Mouse (Mus musculus) liver, embryonic 15.5 days (tissue): ENCODE results near the gene Ehmt1. TPM values are rescaled to one million over a fixed set of nuclear protein-coding genes. Genes with fewer than 3 reads are reported as not detected.

ENCODE experiments used
- ATAC-seq: fragments of 200-750 bp; cut with Nextera tagmentation; 2 replicates; pipeline ENCODE4 v1.8.0; 2017; ENCODE audit warnings: moderate number of reproducible peaks, mild to moderate bottlenecking, moderate library complexity; ENCODE audit not compliant: insufficient read depth
- H3K27ac ChIP-seq: fragments of 300-500 bp; sonication (generic); replicated peaks from 2 replicates; pipeline ENCODE4 v1.5.1; 2015; ENCODE audit warnings: mild to moderate bottlenecking, inconsistent platforms
- H3K27me3 ChIP-seq: fragments of 300-500 bp; sonication (generic); 2 replicates; pipeline ENCODE4 v1.6.1; 2015; ENCODE audit warnings: mild to moderate bottlenecking, inconsistent platforms
- H3K36me3 ChIP-seq: fragments of 300-500 bp; sonication (generic); replicated peaks from 2 replicates; pipeline ENCODE4 v1.6.1; 2015; ENCODE audit warnings: moderate library complexity, mild to moderate bottlenecking, inconsistent platforms
- H3K4me1 ChIP-seq: fragments of 300-500 bp; sonication (generic); replicated peaks from 2 replicates; pipeline ENCODE4 v1.6.1; 2015; ENCODE audit warnings: inconsistent platforms
- H3K4me2 ChIP-seq: fragments of 300-500 bp; sonication (generic); 2 replicates; pipeline ENCODE4 v1.6.1; 2015; ENCODE audit warnings: moderate library complexity, mild to moderate bottlenecking, inconsistent platforms
- H3K4me3 ChIP-seq: fragments of 300-500 bp; sonication (generic); replicated peaks from 2 replicates; pipeline ENCODE4 v1.5.1; 2015; ENCODE audit warnings: mild to moderate bottlenecking, inconsistent platforms
- H3K9ac ChIP-seq: fragments of 300-500 bp; sonication (generic); 2 replicates; pipeline ENCODE4 v1.6.1; 2015; ENCODE audit warnings: moderate library complexity, mild to moderate bottlenecking, inconsistent platforms
- H3K9me3 ChIP-seq: fragments of 300-500 bp; sonication (generic); replicated peaks from 2 replicates; pipeline ENCODE4 v1.6.1; 2016; ENCODE audit warnings: inconsistent platforms
- WGBS: fragments of 180-500 bp; shearing (Covaris S2); methylation state at CpG from one replicate; pipeline ENCODE4 v1.1.7; 2015; ENCODE audit warnings: mixed read lengths; ENCODE audit not compliant: insufficient replicate concordance; 5-methylcytosine and 5-hydroxymethylcytosine counted together
- polyA plus RNA-seq: library from polyadenylated mRNA; unstranded; fragments of >200 nt; fragmentation: Nextera tagmentation; extraction: Ambion mirVana; gene quantifications from 2 replicates; pipeline ENCODE4 v1.2.1, GENCODE M21; 2015

Ehmt1 gene
- polyA plus RNA-seq, 1 experiment from 2014 or later, result 13.4 TPM

DNA sequence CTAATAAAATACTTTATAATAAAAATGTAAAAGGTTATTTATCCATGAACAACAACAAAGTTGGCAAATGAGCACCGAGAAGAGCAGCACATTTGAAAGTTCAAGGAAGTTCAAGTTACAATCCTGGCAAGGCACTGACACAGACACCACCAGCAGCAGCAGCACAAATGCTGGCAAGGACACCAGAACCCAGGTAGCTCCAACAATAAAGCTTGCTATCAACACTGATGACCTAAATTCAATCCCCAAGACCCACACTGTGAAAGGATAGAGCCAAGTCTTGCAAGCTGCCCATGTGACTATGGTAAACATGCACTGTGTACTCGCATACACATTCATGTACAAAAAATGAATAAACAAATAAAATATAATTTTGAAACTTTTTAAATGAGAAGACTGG is 38.7 kb downstream of the Ehmt1 start:
- no peak overlapping the region for H3K4me3 ChIP-seq
- no peaks in the 10 kb centered on the region for H3K9me3 ChIP-seq
- H3K27ac ChIP-seq, result no peak overlapping the region
- ATAC-seq, result no peak
- no peak overlapping the region for H3K4me2 ChIP-seq
- WGBS, result 66% methylated on average over 2 of the region's 2 CpGs
- no peaks in the 10 kb centered on the region for H3K27me3 ChIP-seq
- peaks cover 39% of the 10 kb centered on the region for H3K36me3 ChIP-seq
- no peaks in the 10 kb centered on the region for H3K4me1 ChIP-seq
- H3K9ac ChIP-seq, result no peak overlapping the region

DNA sequence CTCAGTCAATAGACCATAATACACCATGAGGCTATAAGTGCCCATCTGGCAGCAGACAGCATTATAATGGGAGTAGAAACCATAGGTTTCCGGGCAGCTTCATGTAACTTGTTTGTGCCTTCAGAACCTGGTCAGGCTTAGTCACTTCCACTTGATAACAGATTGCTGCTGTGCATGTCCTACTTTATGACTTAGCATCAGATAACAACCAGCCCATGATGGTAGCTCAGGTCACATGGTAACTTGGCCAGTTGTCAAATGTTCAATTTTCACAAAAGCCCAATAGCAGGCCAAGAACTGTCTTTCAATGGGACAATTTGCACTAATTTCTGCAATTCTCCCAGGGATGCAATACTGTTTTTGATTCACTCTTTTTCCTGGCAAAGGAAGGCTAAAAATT is 48.5 kb downstream of the Ehmt1 start:
- Histone ChIP-seq H3K4me3 (no peak overlapping the region), H3K27ac (no peak overlapping the region), H3K4me2 (no peak overlapping the region), H3K27me3 (no peaks in the 10 kb centered on the region), H3K36me3 (peaks cover 40% of the 10 kb centered on the region), H3K9ac (no peak overlapping the region), H3K4me1 (no peaks in the 10 kb centered on the region), H3K9me3 (no peaks in the 10 kb centered on the region)
- no peak for ATAC-seq
- WGBS, result 81% methylated on average over 1 of the region's 1 CpGs

DNA sequence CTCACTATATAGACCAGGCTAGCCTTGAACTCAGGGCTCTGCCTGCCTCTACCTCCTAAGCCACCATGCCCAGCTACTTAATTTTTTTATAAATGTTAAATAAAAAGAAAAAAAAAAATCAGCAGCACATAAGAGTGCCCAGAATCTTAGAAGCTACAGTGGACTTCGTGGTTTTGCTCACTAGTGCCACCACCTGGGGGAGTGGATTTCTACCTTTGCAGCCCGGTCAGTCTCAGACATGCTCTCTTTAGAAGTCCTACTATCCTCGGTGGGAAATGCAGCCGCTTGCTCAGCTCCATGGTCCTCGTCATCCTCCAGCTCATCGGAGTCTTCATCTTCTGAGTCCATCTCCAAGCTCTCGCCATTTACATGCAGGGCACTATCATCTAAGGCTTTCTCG is 56.4 kb downstream of the Ehmt1 start:
- Histone ChIP-seq H3K4me1 (no peaks in the 10 kb centered on the region), H3K4me3 (no peak overlapping the region), H3K27ac (no peak overlapping the region), H3K9ac (no peak overlapping the region), H3K36me3 (peaks cover 30% of the 10 kb centered on the region), H3K27me3 (no peaks in the 10 kb centered on the region), H3K4me2 (no peak overlapping the region), H3K9me3 (no peaks in the 10 kb centered on the region)
- WGBS, result 81% methylated on average over 8 of the region's 8 CpGs
- ATAC-seq, result no peak

DNA sequence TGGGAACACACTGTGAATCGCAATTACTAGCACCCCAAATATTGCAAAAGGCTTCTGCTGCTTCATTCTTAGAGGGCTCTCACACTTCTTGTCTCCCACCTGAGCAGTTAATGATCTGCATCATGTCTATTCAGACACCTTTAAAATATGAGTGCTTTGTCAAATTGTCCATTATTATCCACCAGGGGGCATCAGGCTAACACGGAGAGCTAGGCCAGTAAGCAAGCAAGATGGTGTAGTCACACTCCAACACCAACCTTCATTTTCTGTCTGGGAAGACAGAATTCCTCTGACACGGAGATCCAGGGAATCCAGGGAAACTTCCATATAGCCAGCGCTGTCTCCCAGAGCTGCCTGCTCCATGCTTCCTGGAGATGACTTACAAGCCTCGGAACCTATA is 67.0 kb downstream of the Ehmt1 start:
- H3K27me3 ChIP-seq, result no peaks in the 10 kb centered on the region
- ATAC-seq, result no peak
- peaks cover 71% of the 10 kb centered on the region for H3K36me3 ChIP-seq
- no peak overlapping the region for H3K4me2 ChIP-seq
- H3K4me3 ChIP-seq, result no peak overlapping the region
- no peaks in the 10 kb centered on the region for H3K9me3 ChIP-seq
- H3K4me1 ChIP-seq, result no peaks in the 10 kb centered on the region
- 64% methylated on average over 5 of the region's 5 CpGs for WGBS
- H3K27ac ChIP-seq, result no peak overlapping the region
- H3K9ac ChIP-seq, result no peak overlapping the region

DNA sequence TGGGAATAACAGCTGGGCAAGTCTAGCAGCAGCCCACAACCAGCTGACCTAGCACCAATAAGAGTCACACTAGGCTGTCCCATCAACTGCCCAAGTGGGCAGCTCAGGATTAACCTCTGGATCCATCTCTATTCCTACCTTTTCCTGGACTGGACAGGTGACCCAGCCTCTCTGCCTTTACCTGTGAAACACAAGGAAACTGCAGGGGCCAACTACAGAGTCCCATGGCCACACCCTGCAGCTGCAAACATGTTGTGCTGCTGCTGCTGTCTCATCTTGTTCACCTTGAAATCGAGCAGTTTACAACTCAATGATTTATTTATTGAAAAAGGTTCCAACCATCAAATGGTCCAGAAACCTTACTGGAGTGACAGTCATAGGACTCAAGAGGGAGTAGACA is 72.9 kb downstream of the Ehmt1 start:
- ATAC-seq, result no peak
- Histone ChIP-seq H3K27me3 (no peaks in the 10 kb centered on the region), H3K36me3 (peaks cover 41% of the 10 kb centered on the region), H3K4me1 (no peaks in the 10 kb centered on the region), H3K4me2 (no peak overlapping the region), H3K4me3 (no peak overlapping the region), H3K9me3 (no peaks in the 10 kb centered on the region), H3K27ac (no peak overlapping the region), H3K9ac (no peak overlapping the region)
- 63% methylated on average over 1 of the region's 1 CpGs for WGBS

DNA sequence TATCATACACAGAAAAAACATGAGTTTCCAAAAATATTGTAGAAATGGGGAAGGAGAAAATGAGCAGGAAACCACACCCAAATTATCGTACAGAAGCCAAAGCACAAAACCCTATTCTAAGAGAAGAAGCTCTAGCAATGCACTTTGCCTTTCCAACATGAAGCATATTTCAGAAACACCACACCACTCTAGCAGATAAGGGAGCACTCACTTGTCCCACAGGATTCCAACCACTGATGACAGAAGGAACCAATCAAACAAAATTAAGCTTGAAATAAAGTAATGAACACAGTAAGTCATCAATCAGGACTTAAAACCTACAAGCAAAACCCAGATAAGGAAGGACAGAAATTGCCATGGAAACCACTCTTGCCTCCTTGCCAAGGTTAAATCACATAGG is 74.2 kb downstream of the Ehmt1 start:
- Histone ChIP-seq H3K9ac (no peak overlapping the region), H3K9me3 (no peaks in the 10 kb centered on the region), H3K36me3 (peaks cover 40% of the 10 kb centered on the region), H3K4me3 (no peak overlapping the region), H3K4me1 (no peaks in the 10 kb centered on the region), H3K27me3 (no peaks in the 10 kb centered on the region), H3K4me2 (no peak overlapping the region), H3K27ac (no peak overlapping the region)
- no peak for ATAC-seq
- 16% methylated on average over 1 of the region's 1 CpGs for WGBS

DNA sequence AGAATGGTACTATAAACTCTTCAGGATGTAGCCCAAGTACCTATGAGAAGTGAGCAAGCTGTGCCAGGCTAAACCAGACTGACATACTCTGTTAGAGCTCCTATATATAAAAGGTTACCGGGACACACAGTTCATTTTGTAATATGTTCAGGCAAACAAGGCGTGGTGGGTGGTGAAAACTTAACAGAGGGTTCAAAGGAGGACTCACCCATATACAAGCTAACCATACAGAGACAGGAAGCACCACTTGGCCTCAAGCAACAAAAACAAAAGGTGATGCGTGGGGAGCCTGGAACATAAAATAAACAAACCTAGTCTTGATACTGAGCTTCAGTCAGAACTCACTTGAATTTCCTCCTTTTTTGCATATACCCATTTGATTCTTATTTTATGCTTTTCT is 88.8 kb downstream of the Ehmt1 start:
- Histone ChIP-seq H3K27me3 (no peaks in the 10 kb centered on the region), H3K27ac (no peak overlapping the region), H3K4me2 (no peak overlapping the region), H3K9me3 (no peaks in the 10 kb centered on the region), H3K36me3 (peaks cover 42% of the 10 kb centered on the region), H3K4me1 (no peaks in the 10 kb centered on the region), H3K4me3 (no peak overlapping the region), H3K9ac (no peak overlapping the region)
- 74% methylated on average over 3 of the region's 3 CpGs for WGBS
- ATAC-seq, result no peak

DNA sequence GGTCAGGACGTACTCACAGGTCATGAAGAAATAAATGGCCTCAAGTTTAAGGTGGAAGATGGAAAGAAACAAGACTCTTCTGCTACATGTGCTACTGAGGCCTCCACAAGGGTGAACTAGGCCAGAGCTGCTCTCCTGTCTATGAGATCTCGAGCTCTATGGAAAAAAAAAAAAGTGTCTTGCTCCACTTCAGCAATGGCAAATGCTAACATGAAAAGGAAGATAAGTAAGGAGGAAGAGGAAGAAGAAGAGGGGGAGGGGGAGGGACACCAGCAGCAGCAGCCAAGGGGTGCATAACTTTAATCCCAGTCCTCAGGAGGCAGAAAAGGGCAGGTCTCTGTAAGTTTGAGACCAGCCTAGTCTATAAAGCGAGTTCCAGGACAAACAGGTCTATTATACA is 109.7 kb downstream of the Ehmt1 start:
- H3K4me1 ChIP-seq, result 0 out of 2 replicates have a peak, but pooled peaks cover 2% of the 10 kb centered on the region
- H3K27me3 ChIP-seq, result no peaks in the 10 kb centered on the region
- H3K9me3 ChIP-seq, result no peaks in the 10 kb centered on the region
- H3K4me2 ChIP-seq, result no peak overlapping the region
- peaks cover 64% of the 10 kb centered on the region for H3K36me3 ChIP-seq
- H3K27ac ChIP-seq, result no peak overlapping the region
- 53% methylated on average over 3 of the region's 3 CpGs for WGBS
- no peak overlapping the region for H3K4me3 ChIP-seq
- H3K9ac ChIP-seq, result no peak overlapping the region
- no peak for ATAC-seq

DNA sequence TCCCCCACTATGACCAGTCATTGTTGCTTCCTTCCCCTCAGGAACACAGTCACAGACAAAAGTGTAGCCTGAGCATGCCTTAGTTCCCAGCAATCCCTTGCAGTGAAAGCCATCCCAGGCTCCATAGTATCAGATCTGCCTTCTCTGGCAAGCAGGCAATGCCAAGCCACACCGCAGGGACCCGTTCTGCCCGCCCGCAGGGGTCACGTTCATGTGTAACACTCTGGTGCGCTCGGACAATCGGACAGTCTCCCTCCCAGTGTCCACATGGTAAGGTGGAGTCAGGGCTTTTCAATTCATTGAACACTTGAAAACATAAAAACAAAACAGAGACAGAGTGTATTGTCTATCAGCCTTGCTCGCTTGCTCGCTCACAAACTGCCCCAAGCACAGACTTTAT is 111.7 kb downstream of the Ehmt1 start:
- Histone ChIP-seq H3K4me1 (0 out of 2 replicates have a peak, but pooled peaks cover 2% of the 10 kb centered on the region), H3K4me2 (no peak overlapping the region), H3K4me3 (no peak overlapping the region), H3K9ac (no peak overlapping the region), H3K9me3 (no peaks in the 10 kb centered on the region), H3K27ac (no peak overlapping the region), H3K27me3 (no peaks in the 10 kb centered on the region), H3K36me3 (peaks cover 68% of the 10 kb centered on the region)
- ATAC-seq, result no peak
- WGBS, result 89% methylated on average over 10 of the region's 10 CpGs

DNA sequence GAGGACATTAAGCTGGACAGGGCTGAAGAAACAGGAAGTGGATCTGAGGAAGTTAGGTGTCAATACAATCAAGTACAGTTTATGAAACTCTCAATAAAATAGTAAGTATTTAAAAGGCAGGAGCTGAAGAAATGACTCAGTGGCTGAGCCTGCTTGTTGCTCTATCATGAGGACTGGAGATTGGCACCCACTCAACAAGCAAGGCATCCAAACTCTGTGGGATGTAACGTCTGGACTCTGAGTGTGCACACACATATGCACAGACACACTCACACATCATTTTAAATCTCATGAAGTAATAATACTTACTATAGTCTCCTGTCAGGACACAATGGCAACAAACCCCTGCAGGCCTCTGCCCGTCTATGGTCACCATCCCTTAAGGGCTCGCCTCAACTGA is 112.4 kb downstream of the Ehmt1 start:
- peaks cover 67% of the 10 kb centered on the region for H3K36me3 ChIP-seq
- H3K9ac ChIP-seq, result no peak overlapping the region
- 0 out of 2 replicates have a peak, but pooled peaks cover 2% of the 10 kb centered on the region for H3K4me1 ChIP-seq
- H3K4me2 ChIP-seq, result no peak overlapping the region
- no peaks in the 10 kb centered on the region for H3K27me3 ChIP-seq
- ATAC-seq, result no peak
- 78% methylated on average over 3 of the region's 3 CpGs for WGBS
- H3K4me3 ChIP-seq, result no peak overlapping the region
- no peak overlapping the region for H3K27ac ChIP-seq
- H3K9me3 ChIP-seq, result no peaks in the 10 kb centered on the region

DNA sequence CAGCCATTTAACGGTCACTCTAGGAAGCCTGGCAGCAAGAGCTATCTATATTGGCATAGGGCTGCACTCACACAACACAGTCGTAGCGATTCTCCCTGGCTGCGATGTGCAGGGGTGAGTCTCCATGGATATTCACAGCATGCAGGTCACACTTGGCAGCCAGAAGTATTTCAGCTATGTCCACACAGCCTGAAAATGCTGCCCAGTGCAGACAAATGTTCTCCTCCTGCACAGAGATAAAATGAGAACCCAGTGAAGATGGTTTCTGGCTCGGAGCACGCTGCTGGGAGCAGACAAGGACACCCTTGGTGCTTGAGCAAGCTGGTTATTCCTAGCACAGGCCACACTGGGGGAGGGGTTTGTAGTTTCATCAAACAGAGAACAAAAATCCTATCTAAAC is 113.3 kb downstream of the Ehmt1 start:
- H3K9me3 ChIP-seq, result no peaks in the 10 kb centered on the region
- H3K4me3 ChIP-seq, result no peak overlapping the region
- no peak overlapping the region for H3K4me2 ChIP-seq
- H3K36me3 ChIP-seq, result peaks cover 76% of the 10 kb centered on the region
- WGBS, result 81% methylated on average over 6 of the region's 6 CpGs
- no peaks in the 10 kb centered on the region for H3K27me3 ChIP-seq
- H3K27ac ChIP-seq, result no peak overlapping the region
- 0 out of 2 replicates have a peak, but pooled peaks cover 2% of the 10 kb centered on the region for H3K4me1 ChIP-seq
- no peak for ATAC-seq
- no peak overlapping the region for H3K9ac ChIP-seq

DNA sequence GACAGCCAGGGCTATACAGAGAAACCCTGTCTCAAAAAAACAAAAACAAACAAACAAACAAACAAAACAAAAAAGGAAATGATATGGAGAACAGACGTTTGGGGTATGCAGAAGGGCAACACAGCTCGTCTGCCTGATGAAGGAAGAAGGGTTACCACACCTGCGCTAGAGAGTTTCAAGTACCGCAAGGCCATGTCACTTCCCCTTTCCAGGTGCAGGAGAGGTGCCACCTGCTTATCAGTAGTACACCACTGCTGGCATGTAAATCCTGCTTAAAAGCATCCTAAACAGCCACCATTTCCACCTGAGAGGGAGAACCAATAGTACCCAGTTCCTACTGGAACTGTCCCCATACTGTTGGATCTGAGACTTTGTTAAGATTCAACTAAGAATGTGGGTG is 113.8 kb downstream of the Ehmt1 start:
- Histone ChIP-seq H3K9ac (no peak overlapping the region), H3K4me1 (0 out of 2 replicates have a peak, but pooled peaks cover 2% of the 10 kb centered on the region), H3K27ac (no peak overlapping the region), H3K27me3 (no peaks in the 10 kb centered on the region), H3K4me3 (no peak overlapping the region), H3K36me3 (peaks cover 81% of the 10 kb centered on the region), H3K9me3 (no peaks in the 10 kb centered on the region), H3K4me2 (no peak overlapping the region)
- 74% methylated on average over 4 of the region's 4 CpGs for WGBS
- ATAC-seq, result no peak
